Mouse (Mus musculus) MEL (cell line): ENCODE results near the gene Slc24a4. TPM values are rescaled to one million over a fixed set of nuclear protein-coding genes. Genes with fewer than 3 reads are reported as not detected.

ENCODE experiments used
- DNase-seq: peaks from one replicate; pipeline ENCODE4 v3.0.0; 2011; ENCODE audit warnings: low read depth, low spot score
- H3K27ac ChIP-seq: 2 replicates; pipeline ENCODE4 v1.5.1; 2012; ENCODE audit warnings: low read depth, mild to moderate bottlenecking, control low read depth, low read length, moderate library complexity; ENCODE audit not compliant: control insufficient read depth
- H3K27me3 ChIP-seq, 2 experiments: fragments of 150-350 bp in 1 of 2; sonication (generic) in 1 of 2; 2 replicates each; pipeline ENCODE4 v1.6.1; 2012; ENCODE audit warnings: low read length in 2 of 2, mild to moderate bottlenecking in 2 of 2, improper control_type of control experiment in 1 of 2, moderate library complexity in 1 of 2; ENCODE audit not compliant: insufficient read depth in 2 of 2, control insufficient read depth in 1 of 2
- H3K36me3 ChIP-seq, 2 experiments: 2 replicates each; pipeline ENCODE4 v1.6.1; 2012 to 2014; ENCODE audit warnings: low read length in 2 of 2, improper control_type of control experiment in 1 of 2, inconsistent platforms in 1 of 2, mild to moderate bottlenecking in 1 of 2; ENCODE audit not compliant: insufficient read depth in 2 of 2, control insufficient read depth in 1 of 2
- H3K4me1 ChIP-seq, 2 experiments: fragments of 150-350 bp in 1 of 2; sonication (generic) in 1 of 2; 2 replicates each; pipeline ENCODE4 v1.6.1; 2012; ENCODE audit warnings: low read length in 2 of 2, improper control_type of control experiment in 1 of 2, mild to moderate bottlenecking in 1 of 2; ENCODE audit not compliant: insufficient read depth in 2 of 2, control insufficient read depth in 1 of 2
- H3K4me3 ChIP-seq, 2 experiments: fragments of 150-350 bp in 1 of 2; sonication (generic) in 1 of 2; 2 replicates each; pipeline ENCODE4 v1.5.1; 2012; ENCODE audit warnings: low read depth in 2 of 2, low read length in 2 of 2, mild to moderate bottlenecking in 2 of 2, moderate library complexity in 2 of 2, control low read depth in 1 of 2, improper control_type of control experiment in 1 of 2; ENCODE audit not compliant: control insufficient read depth in 1 of 2, insufficient read depth in 1 of 2
- H3K79me2 ChIP-seq: 2 replicates; pipeline ENCODE4 v1.6.1; 2012; ENCODE audit warnings: mild to moderate bottlenecking, low read length, moderate library complexity; ENCODE audit not compliant: control insufficient read depth, poor library complexity, insufficient read depth
- H3K9ac ChIP-seq: 2 replicates; pipeline ENCODE4 v1.6.1; 2012; ENCODE audit warnings: low read depth, mild to moderate bottlenecking, control low read depth, low read length, moderate library complexity; ENCODE audit not compliant: control insufficient read depth, poor library complexity, severe bottlenecking
- H3K9me3 ChIP-seq: fragments of 150-350 bp; sonication (generic); replicated peaks from 2 replicates; pipeline ENCODE4 v1.6.1; 2012; ENCODE audit warnings: mild to moderate bottlenecking, low read length, improper control_type of control experiment, moderate library complexity; ENCODE audit not compliant: insufficient read depth
- BHLHE40 ChIP-seq: IDR thresholded peaks from 2 replicates; pipeline ENCODE4 v1.6.1; 2012; ENCODE audit warnings: low read depth, mild to moderate bottlenecking, inconsistent platforms, low read length, improper control_type of control experiment, borderline replicate concordance
- CHD1 ChIP-seq: IDR thresholded peaks from 2 replicates; pipeline ENCODE4 v1.6.1; 2012; ENCODE audit warnings: low read depth, mild to moderate bottlenecking, inconsistent platforms, low read length, improper control_type of control experiment
- CHD2 ChIP-seq: IDR thresholded peaks from 2 replicates; pipeline ENCODE4 v1.6.1; 2011; ENCODE audit warnings: low read length, improper control_type of control experiment
- CTCF ChIP-seq, 3 experiments: IDR thresholded peaks in 2 of 3; conservative IDR thresholded peaks in 1 of 3; 2 replicates each; pipeline ENCODE4 v1.5.1; 2011 to 2012; ENCODE audit warnings: low read length in 3 of 3, low read depth in 2 of 3, mild to moderate bottlenecking in 2 of 3, improper control_type of control experiment in 1 of 3, inconsistent platforms in 1 of 3, mixed read lengths in 1 of 3, moderate library complexity in 1 of 3; ENCODE audit not compliant: control insufficient read depth in 1 of 3, insufficient read depth in 1 of 3, poor library complexity in 1 of 3, severe bottlenecking in 1 of 3
- E2F4 ChIP-seq: IDR thresholded peaks from 2 replicates; pipeline ENCODE4 v1.6.1; 2011; ENCODE audit warnings: low read depth, low read length, improper control_type of control experiment, borderline replicate concordance
- ELF1 ChIP-seq: IDR thresholded peaks from 2 replicates; pipeline ENCODE4 v1.6.1; 2014; ENCODE audit warnings: low read depth, mild to moderate bottlenecking, inconsistent platforms, low read length, improper control_type of control experiment, moderate library complexity
- ETS1 ChIP-seq: IDR thresholded peaks from 2 replicates; pipeline ENCODE4 v1.6.1; 2012; ENCODE audit warnings: low read depth, mild to moderate bottlenecking, inconsistent platforms, low read length, improper control_type of control experiment, moderate library complexity
- JUND ChIP-seq: IDR thresholded peaks from 2 replicates; pipeline ENCODE4 v1.6.1; 2011; ENCODE audit warnings: low read depth, mild to moderate bottlenecking, improper control_type of control experiment, low read length
- MAX ChIP-seq: IDR thresholded peaks from 2 replicates; pipeline ENCODE4 v1.6.1; 2011; ENCODE audit warnings: low read length, improper control_type of control experiment
- MAZ ChIP-seq: IDR thresholded peaks from 2 replicates; pipeline ENCODE4 v1.6.1; 2012; ENCODE audit warnings: low read depth, mild to moderate bottlenecking, inconsistent platforms, low read length, improper control_type of control experiment
- MEF2A ChIP-seq: IDR thresholded peaks from 2 replicates; pipeline ENCODE4 v1.6.1; 2014; ENCODE audit warnings: low read depth, mild to moderate bottlenecking, inconsistent platforms, low read length, improper control_type of control experiment; ENCODE audit not compliant: poor library complexity, insufficient replicate concordance, severe bottlenecking; ENCODE audit errors: extremely low read depth
- MXI1 ChIP-seq: IDR thresholded peaks from 2 replicates; pipeline ENCODE4 v1.6.1; 2011; ENCODE audit warnings: mild to moderate bottlenecking, low read depth, low read length, improper control_type of control experiment
- MYC ChIP-seq: IDR thresholded peaks from 2 replicates; pipeline ENCODE4 v1.6.1; 2011; ENCODE audit warnings: low read depth, mild to moderate bottlenecking, low read length, improper control_type of control experiment, moderate library complexity
- NELFE ChIP-seq: IDR thresholded peaks from 2 replicates; pipeline ENCODE4 v1.6.1; 2011; ENCODE audit warnings: low read depth, low read length, improper control_type of control experiment
- NRF1 ChIP-seq: IDR thresholded peaks from 2 replicates; pipeline ENCODE4 v1.6.1; 2014; ENCODE audit warnings: low read depth, mild to moderate bottlenecking, inconsistent platforms, low read length, improper control_type of control experiment, moderate library complexity; ENCODE audit not compliant: poor library complexity, insufficient read depth, severe bottlenecking
- POLR2A ChIP-seq, 2 experiments: IDR thresholded peaks; 2 replicates each; pipeline ENCODE4 v1.6.1; 2011 to 2012; ENCODE audit warnings: low read length in 2 of 2, mild to moderate bottlenecking in 2 of 2, control low read depth in 1 of 2, improper control_type of control experiment in 1 of 2, low read depth in 1 of 2, moderate library complexity in 1 of 2; ENCODE audit not compliant: control insufficient read depth in 1 of 2, insufficient read depth in 1 of 2, poor library complexity in 1 of 2
- POLR2AphosphoS2 ChIP-seq: IDR thresholded peaks from 2 replicates; pipeline ENCODE4 v1.6.1; 2011; ENCODE audit warnings: low read length, improper control_type of control experiment
- POLR2AphosphoS5 ChIP-seq: IDR thresholded peaks from 2 replicates; pipeline ENCODE4 v1.6.1; 2012; ENCODE audit warnings: low read depth, borderline replicate concordance, mild to moderate bottlenecking, inconsistent platforms, low read length, moderate library complexity, mixed read lengths
- RAD21 ChIP-seq: IDR thresholded peaks from 2 replicates; pipeline ENCODE4 v1.6.1; 2011; ENCODE audit warnings: mild to moderate bottlenecking, low read depth, low read length, improper control_type of control experiment
- SIN3A ChIP-seq: IDR thresholded peaks from 2 replicates; pipeline ENCODE4 v1.6.1; 2012; ENCODE audit warnings: low read length, improper control_type of control experiment, inconsistent platforms
- SMC3 ChIP-seq: IDR thresholded peaks from 2 replicates; pipeline ENCODE4 v1.6.1; 2011; ENCODE audit warnings: low read depth, low read length, improper control_type of control experiment
- TAL1 ChIP-seq: IDR thresholded peaks from 2 replicates; pipeline ENCODE4 v1.6.1; 2012; ENCODE audit warnings: mild to moderate bottlenecking, inconsistent platforms, low read length, moderate library complexity, mixed read lengths
- TBP ChIP-seq: IDR thresholded peaks from 2 replicates; pipeline ENCODE4 v1.8.0; 2011; ENCODE audit warnings: low read depth, low read length, improper control_type of control experiment
- TCF12 ChIP-seq: IDR thresholded peaks from 2 replicates; pipeline ENCODE4 v1.6.1; 2014; ENCODE audit warnings: low read depth, mild to moderate bottlenecking, inconsistent platforms, low read length, improper control_type of control experiment, moderate library complexity
- UBTF ChIP-seq: IDR thresholded peaks from 2 replicates; pipeline ENCODE4 v1.6.1; 2012; ENCODE audit warnings: low read depth, mild to moderate bottlenecking, inconsistent platforms, low read length, improper control_type of control experiment, moderate library complexity, borderline replicate concordance; ENCODE audit not compliant: insufficient read depth
- ZKSCAN1 ChIP-seq: IDR thresholded peaks from 2 replicates; pipeline ENCODE4 v1.6.1; 2012; ENCODE audit warnings: low read depth, mild to moderate bottlenecking, inconsistent platforms, low read length, improper control_type of control experiment, moderate library complexity
- ZMIZ1 ChIP-seq: IDR thresholded peaks from 2 replicates; pipeline ENCODE4 v1.6.1; 2012; ENCODE audit warnings: low read depth, mild to moderate bottlenecking, inconsistent platforms, low read length, improper control_type of control experiment, moderate library complexity
- ZNF384 ChIP-seq: IDR thresholded peaks from 2 replicates; pipeline ENCODE4 v1.6.1; 2012; ENCODE audit warnings: low read depth, mild to moderate bottlenecking, inconsistent platforms, low read length, improper control_type of control experiment
- polyA plus RNA-seq, 2 experiments: library from polyadenylated mRNA; stranded (reverse) in 1 of 2; unstranded in 1 of 2; fragments of >175 nt in 1 of 2; fragments of >200 nt in 1 of 2; gene quantifications; 2 replicates each; pipeline versions ENCODE4 v1.2.1 to v1.2.4; 2012; ENCODE audit warnings: low replicate concordance in 2 of 2, low read depth in 1 of 2; ENCODE audit not compliant: insufficient read length in 2 of 2, insufficient read depth in 1 of 2, missing spikeins in 1 of 2
- total RNA-seq: library from RNA; depleted of rRNA; stranded (reverse); fragments of 300-350 nt; gene quantifications from 2 replicates; pipeline ENCODE4 v1.2.3, GENCODE M21; 2012

Slc24a4 gene
- total and polyA plus RNA-seq, 3 experiments: not detected

GRCm38 (mm10) chr12:102303867-102304266 lies 175.3 kb downstream of the Slc24a4 start:
- no peak overlapping the region for H3K4me3 ChIP-seq
- H3K36me3 ChIP-seq: peaks cover 0 to 2% of the 10 kb centered on the region in 2 experiments; a peak in 1 of 4 replicates
- H3K4me1 ChIP-seq: peaks cover 0 to 10% of the 10 kb centered on the region in 2 experiments; a peak in 2 of 4 replicates
- TF ChIP-seq TAL1: no peak
- TF ChIP-seq ETS1: no peak
- no peak for TF ChIP-seq POLR2AphosphoS5
- TF ChIP-seq UBTF: no peak
- no peak for TF ChIP-seq SIN3A
- TF ChIP-seq E2F4: no peak
- TF ChIP-seq CTCF (IDR thresholded peaks at IDR 0.05 in 2 of 3, conservative IDR thresholded peaks at IDR 0.05 in 1 of 3; ENCODE audit: control insufficient read depth in 1 of 3, insufficient read depth in 1 of 3, low read depth in 2 of 3, low read length in 3 of 3, poor library complexity in 1 of 3, severe bottlenecking in 1 of 3): no peak
- TF ChIP-seq ZNF384: no peak
- no peak for TF ChIP-seq MYC
- TF ChIP-seq MXI1: no peak
- TF ChIP-seq RAD21: no peak
- TF ChIP-seq SMC3: no peak
- TF ChIP-seq TBP: no peak
- no peak for TF ChIP-seq CHD1
- no peak for TF ChIP-seq MAX
- no peak for TF ChIP-seq JUND
- no peak for TF ChIP-seq BHLHE40
- no peak for TF ChIP-seq MAZ
- H3K9me3 ChIP-seq: no peaks in the 10 kb centered on the region
- H3K27me3 ChIP-seq: 0 out of 4 replicates have a peak, but pooled peaks cover 0 to 2% of the 10 kb centered on the region in 2 experiments
- no peak overlapping the region for H3K27ac ChIP-seq
- H3K79me2 ChIP-seq: no peaks in the 10 kb centered on the region
- H3K9ac ChIP-seq: no peak overlapping the region
- DNase-seq: no peak

- Histone ChIP-seq H3K9ac (no peak overlapping the region), H3K27me3 (no peaks in the 10 kb centered on the region), H3K9me3 (no peaks in the 10 kb centered on the region), H3K36me3 (peaks cover 0 to 9% of the 10 kb centered on the region in 2 experiments; a peak in 2 of 4 replicates), H3K79me2 (no peaks in the 10 kb centered on the region), H3K4me1 (peaks cover 0 to 19% of the 10 kb centered on the region in 2 experiments; a peak in 3 of 4 replicates), H3K27ac (no peak overlapping the region), H3K4me3 (no peak overlapping the region)
- TF ChIP-seq POLR2A (IDR thresholded peaks at IDR 0.05; ENCODE audit: control insufficient read depth in 1 of 2, insufficient read depth in 1 of 2, low read depth in 1 of 2, low read length in 2 of 2, poor library complexity in 1 of 2): no peak
- no peak for TF ChIP-seq ELF1
- TF ChIP-seq ZKSCAN1: no peak
- TF ChIP-seq ETS1: no peak
- no peak for TF ChIP-seq E2F4
- no peak for TF ChIP-seq ZMIZ1
- no peak for TF ChIP-seq CHD1
- TF ChIP-seq POLR2AphosphoS5: no peak
- TF ChIP-seq CTCF (IDR thresholded peaks at IDR 0.05 in 2 of 3, conservative IDR thresholded peaks at IDR 0.05 in 1 of 3; ENCODE audit: control insufficient read depth in 1 of 3, insufficient read depth in 1 of 3, low read depth in 2 of 3, low read length in 3 of 3, poor library complexity in 1 of 3, severe bottlenecking in 1 of 3): no peak
- TF ChIP-seq MYC: no peak
- no peak for TF ChIP-seq TAL1
- no peak for TF ChIP-seq TCF12
- TF ChIP-seq NELFE: no peak
- TF ChIP-seq POLR2AphosphoS2: no peak
- TF ChIP-seq MEF2A: no peak
- no peak for TF ChIP-seq NRF1
- TF ChIP-seq CHD2: no peak
- no peak for DNase-seq
These were observed 176.7 kb downstream of the Slc24a4 start for GRCm38 (mm10) chr12:102305069-102305836.
